In the genomic region with DNA sequence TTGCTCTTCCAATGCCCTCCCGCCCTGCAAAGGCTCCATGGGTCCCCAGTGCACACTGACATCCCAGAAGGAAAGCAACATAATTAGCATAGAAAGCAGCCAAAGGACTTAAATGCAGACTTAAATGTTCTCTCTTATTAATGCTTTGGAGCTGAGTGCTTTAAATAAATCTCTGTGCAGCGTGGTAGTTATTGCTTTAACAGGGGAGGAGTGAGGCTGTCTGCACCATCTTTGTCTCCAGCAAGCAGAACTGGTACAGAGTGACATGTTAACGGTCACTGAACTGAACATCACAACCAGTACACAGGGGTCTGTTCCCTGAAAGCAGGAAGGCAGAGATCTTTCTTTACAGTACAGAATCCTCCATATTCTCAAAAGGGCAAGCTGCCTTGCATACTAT, we compare ENCODE assay signal across 25 mouse cellular contexts.
"Had no signal": no experiment of that assay in that cellular context is flagged by ENCODE, and none has a peak within 500 bp of the region (broad histone marks: within the 10 kb centered on the region; RNA-seq: fewer than 3 reads in every experiment).

No protein-coding gene starts in this region.

- H3K27me3 ChIP-seq: kidney, embryonic 15.5 days; limb, embryonic 13.5 days; liver, embryonic 12.5 days; liver, embryonic 15.5 days; lung, embryonic 15.5 days; megakaryocyte, embryonic 14.5 days; midbrain, embryonic 13.5 days; stomach, embryonic 15.5 days had no signal

- H3K4me1 ChIP-seq: kidney, embryonic 15.5 days; limb, embryonic 10.5 days; limb, embryonic 13.5 days; liver, embryonic 12.5 days; liver, embryonic 15.5 days; lung, embryonic 15.5 days; megakaryocyte, embryonic 14.5 days; midbrain, embryonic 10.5 days; midbrain, embryonic 13.5 days; stomach, embryonic 15.5 days had no signal

- H3K9me3 ChIP-seq: kidney, embryonic 15.5 days; limb, embryonic 10.5 days; limb, embryonic 13.5 days; liver, embryonic 12.5 days; liver, embryonic 15.5 days; lung, embryonic 15.5 days; megakaryocyte, embryonic 14.5 days; midbrain, embryonic 10.5 days; midbrain, embryonic 13.5 days; stomach, embryonic 15.5 days had no signal

- H3K9ac ChIP-seq: kidney, embryonic 15.5 days; limb, embryonic 13.5 days; liver, embryonic 12.5 days; liver, embryonic 15.5 days; lung, embryonic 15.5 days; midbrain, embryonic 13.5 days; stomach, embryonic 15.5 days had no signal

- H3K4me2 ChIP-seq: kidney, embryonic 15.5 days; limb, embryonic 13.5 days; liver, embryonic 12.5 days; liver, embryonic 15.5 days; lung, embryonic 15.5 days; midbrain, embryonic 13.5 days; stomach, embryonic 15.5 days had no signal

- H3K36me3 ChIP-seq: stomach, embryonic 15.5 days had no signal

- DNase-seq: kidney, adult 8-10 months; kidney, postnatal 10 days; kidney, postnatal 36 days; layer of hippocampus, adult 9-11 months; liver; lung, adult 18-20 months; lung, postnatal 10 days; lung, postnatal 36 days; right cerebral cortex, adult 18-20 months; right cerebral cortex, postnatal 25 days; spleen, adult 18-20 months; thymus, adult 18-20 months; thymus, postnatal 36 days had no signal

- ATAC-seq: liver, embryonic 12.5 days; midbrain, embryonic 13.5 days; midbrain, embryonic 16.5 days had no signal

- H3K27ac ChIP-seq: kidney, embryonic 15.5 days; limb, embryonic 10.5 days; limb, embryonic 13.5 days; liver, embryonic 12.5 days; liver, embryonic 15.5 days; lung, embryonic 15.5 days; midbrain, embryonic 10.5 days; midbrain, embryonic 13.5 days; stomach, embryonic 15.5 days had no signal

- H3K4me3 ChIP-seq: kidney, embryonic 15.5 days; limb, embryonic 10.5 days; limb, embryonic 13.5 days; liver, embryonic 12.5 days; liver, embryonic 15.5 days; lung, embryonic 15.5 days; megakaryocyte, embryonic 14.5 days; midbrain, embryonic 10.5 days; midbrain, embryonic 13.5 days; myocyte; stomach, embryonic 15.5 days had no signal
